Mouse (Mus musculus) ovary, adult 18-20 months (tissue): Measurements from ENCODE around the gene Vamp4.

Experiments
- DNase-seq: peaks from one replicate; pipeline ENCODE4 v3.0.0; 2022; ENCODE audit warnings: low spot score, mixed read lengths

The Vamp4 gene

GRCm38 (mm10) chr1:162570260-162570748 is at the start of gene Vamp4:
TSS of gene Vamp4 (plus strand) at chr1:162570515.
- peak; percentile 91 for DNase-seq

GRCm38 (mm10) chr1:162529651-162530050 is 40.7 kb upstream of the Vamp4 start:
- DNase-seq = no peak

DNA sequence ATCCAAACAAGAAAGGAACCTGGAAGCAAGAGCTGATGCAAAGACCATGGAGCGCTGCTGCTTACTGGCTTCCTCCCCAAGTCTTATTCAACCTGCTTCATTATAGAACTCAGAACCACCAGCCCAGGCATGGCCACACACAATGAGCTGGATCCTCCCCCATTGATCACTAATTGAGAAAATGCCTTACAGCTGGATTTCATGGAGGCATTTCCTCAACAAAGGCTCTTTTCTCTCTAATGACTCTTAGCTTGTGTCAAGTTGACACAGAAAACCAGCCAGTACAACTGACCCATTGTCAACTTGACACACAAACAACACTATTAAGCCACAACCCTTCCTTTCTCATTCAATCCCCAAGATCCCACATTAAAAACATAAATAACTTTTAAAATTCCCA is 39.6 kb upstream of the Vamp4 start:
- DNase-seq = no peak

DNA sequence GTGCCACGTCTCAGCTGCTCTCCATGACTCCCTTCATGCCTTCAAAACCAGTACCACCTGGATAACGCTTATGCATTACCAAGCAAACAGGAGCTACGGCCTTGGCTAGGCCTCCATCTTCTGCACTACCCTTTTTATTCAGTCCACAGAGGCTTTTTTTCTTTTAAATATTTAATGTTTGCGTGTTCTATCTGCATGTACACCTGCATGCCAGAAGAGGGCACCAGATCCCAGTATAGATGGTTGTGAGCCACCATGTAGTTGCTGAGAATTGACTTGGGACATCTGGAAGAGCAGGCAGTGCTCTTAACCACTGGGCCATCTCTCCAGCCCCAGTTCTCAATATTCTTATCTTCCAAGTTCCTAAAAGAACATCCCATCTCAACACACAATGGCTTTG is 38.7 kb upstream of the Vamp4 start:
- no peak for DNase-seq

- no peak for DNase-seq
These were observed 38.0 kb upstream of the Vamp4 start for GRCm38 (mm10) chr1:162532330-162532729.

DNA sequence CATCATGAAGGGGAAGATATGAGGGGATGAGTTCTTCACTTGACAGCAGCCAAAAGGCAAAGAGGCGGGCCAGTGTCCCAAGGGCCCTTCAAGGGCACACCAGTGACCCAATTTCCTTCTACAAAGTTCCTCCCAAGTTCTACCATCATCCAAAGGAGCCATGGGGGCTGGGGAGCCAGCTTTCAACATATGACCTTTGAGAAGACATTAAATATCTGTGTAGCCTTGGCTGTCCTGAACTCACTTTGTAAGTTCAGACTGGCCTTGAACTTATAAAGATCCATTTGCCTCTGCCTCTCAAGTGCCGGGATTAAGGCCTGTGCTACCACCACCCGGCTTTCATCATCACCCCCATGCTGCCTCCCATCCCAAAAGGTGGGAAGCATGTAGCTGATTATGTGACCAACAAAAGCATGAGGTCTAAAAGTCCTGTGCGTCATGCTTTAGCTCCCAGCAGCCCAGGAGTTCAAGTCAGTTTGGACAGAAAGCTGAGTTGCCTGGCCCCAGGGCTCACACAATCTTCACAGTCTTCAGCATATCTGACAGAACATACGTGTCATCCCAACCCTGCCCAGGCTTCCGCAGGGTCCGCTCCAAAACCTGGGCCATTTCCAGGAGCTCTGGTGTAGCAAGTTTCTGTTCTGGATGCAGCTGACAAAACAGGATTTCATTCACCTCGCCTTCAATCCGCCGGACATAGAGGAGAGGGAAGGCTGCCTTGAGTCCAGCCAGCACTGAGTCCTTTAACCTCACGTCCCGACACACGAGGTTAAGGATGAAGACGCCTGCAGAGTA is 36.4 kb upstream of the Vamp4 start:
- DNase-seq = no peak

- no peak for DNase-seq
These were observed 27.1 kb upstream of the Vamp4 start for GRCm38 (mm10) chr1:162543231-162543630.

GRCm38 (mm10) chr1:162547607-162548006 is 22.7 kb upstream of the Vamp4 start:
- no peak for DNase-seq

DNA sequence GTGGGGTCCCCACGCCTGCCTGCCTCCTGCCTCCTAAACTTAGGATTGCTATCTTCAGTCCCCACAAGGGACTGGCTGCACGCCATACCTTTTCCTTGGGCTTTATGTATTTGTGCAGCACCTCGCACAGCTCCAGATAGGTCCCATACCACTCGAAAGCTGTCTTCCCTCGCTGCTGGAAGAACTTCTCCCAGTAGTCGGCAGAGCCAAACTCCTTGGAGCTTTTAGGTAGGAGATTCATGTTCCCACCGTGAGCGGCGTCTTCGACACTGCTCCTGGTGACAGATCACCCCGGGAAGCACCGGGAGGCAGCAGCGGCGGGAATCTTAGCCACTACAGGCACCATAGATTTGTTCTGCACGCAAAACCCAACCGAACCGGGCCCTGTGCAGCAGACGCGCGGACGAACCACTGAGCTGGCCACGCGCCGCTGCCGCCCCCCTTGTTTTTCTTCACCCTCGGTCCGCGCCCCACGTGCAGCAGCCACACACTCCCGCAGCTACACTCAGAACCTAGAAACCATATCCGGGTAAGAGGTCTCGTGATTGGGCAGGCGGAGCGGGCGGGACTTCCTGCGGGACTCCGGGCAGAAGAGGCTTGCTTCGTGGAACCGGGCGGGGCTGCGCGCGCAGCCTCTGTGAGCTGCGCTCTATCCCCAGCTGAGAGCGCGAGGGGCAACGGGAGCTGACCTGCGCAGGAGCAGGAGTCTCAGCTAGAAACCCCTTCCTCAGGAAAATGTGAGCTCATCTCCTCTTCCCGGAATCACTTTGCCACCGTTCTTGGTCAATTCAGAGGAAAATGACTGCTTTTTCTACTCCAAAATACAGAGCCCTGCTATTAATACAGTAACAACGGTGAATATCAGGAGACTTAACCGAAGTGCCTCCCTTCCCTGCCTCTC is 22.0 kb upstream of the Vamp4 start, which contains the start of gene Mettl13:
TSS of gene Mettl13 (minus strand) at position 536 of the 901 bp plus-strand sequence.
- peak; percentile 82 for DNase-seq

- DNase-seq = no peak
These were observed 21.2 kb upstream of the Vamp4 start for GRCm38 (mm10) chr1:162548917-162549613.

DNA sequence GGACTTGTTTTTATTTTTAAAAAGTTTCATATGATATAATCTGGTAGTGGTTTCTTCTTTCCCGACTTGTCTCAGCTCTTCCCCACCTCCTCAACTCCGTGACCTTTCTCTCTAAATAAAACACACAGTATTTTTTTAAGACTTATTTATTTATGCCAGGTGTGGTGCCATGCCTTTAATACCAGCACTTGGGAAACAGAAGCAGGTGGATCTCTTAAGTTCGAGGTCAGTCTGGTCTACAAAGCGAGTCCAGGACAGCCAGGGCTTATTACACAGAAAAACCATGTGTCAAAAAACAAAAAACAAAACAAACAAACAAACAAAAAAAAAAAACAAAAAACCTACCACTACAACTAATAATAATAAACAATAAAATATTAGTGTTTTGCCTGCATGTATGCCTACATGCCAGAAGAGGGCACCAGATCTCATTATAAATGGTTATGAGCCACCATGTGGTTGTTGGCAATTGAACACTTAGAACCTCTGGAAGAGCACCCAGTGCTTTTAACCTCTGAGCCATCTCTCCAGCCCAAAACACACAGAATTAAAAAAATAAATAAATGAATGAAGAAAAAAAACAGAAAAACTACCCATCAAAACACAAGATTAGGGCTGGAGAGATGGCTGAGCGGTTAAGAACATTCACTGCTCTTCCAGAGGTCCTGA is 20.6 kb upstream of the Vamp4 start:
- no peak for DNase-seq

DNA sequence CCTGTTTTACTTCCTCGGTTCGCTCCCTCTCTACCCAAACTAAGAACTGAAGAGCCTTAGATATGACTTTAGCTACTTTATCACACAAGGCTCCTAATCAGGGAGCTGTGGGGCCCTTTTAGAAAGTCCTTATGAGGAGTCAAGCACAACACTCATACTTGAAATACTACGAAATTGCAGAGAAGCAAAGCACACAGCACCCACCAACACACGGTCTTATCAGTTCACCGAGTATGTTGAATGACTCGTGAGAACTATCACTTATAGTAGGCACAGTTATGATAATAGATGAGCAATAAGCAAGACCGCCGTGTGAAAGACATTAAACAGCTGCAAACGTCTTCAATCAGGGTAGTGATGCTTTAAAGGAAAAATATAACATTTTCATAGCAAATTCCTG is 17.4 kb upstream of the Vamp4 start:
- DNase-seq = no peak

DNA sequence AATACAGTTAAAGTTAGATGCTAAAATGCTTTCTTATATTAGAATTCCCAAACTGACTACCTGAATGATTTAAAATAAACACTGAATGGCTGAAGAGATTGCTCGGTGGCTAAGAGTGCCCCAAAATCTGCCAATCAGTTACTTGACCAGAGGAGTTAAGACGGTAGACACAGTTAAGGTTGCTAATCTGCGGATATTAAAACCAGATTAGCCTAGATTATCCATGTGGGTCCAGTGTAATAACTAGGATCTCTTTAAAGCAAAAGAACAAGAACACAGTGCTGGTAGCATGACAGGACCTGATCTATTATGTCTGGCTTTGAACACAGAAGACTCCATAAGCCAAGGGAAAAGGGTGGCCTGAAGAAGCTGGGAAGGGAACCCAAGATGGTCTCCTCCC is 16.1 kb upstream of the Vamp4 start:
- no peak for DNase-seq

DNA sequence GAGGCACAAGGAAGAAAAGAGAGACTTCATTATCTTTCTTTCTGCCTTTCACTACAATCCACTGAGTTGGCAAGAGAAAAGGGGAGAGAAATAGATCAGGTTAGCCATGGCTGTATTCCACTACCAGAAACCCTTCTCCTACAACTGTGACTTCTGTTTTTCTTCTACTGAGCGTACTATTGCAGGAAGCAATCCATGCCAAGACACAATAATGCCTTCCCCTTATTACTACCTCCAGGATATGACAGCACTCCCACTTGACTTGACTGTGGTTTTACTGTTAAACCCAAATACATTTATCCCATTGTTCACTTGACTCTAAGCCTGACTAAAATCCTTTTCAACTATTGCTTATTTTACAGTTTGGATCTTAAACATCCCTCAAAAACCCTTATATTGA is 7.1 kb upstream of the Vamp4 start:
- DNase-seq = no peak

- DNase-seq = no peak
These were observed 5.3 kb upstream of the Vamp4 start for GRCm38 (mm10) chr1:162564992-162565391.

GRCm38 (mm10) chr1:162567351-162567750 is 3.0 kb upstream of the Vamp4 start:
- DNase-seq = no peak

GRCm38 (mm10) chr1:162570931-162571601 is 751 bp downstream of the Vamp4 start:
- DNase-seq = no peak

DNA sequence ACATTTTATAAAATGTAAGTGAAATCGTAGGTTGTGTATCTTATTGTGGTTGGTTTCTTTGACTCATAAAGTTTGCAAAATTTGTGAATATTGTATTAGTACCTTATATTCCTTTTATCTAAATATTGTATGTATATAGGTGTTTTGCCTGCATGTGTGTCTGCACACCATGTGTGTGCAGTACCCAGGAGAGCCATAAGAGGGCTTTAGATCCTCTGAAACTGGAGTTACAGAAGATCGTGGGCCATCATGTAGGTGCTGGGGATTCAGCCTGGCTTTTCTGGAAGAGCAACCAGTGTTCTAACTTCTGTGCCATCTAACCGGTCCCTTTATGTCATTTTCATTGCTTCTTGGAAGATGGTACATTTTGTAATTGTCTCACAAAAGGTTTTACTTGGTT is 4.8 kb downstream of the Vamp4 start:
- DNase-seq = no peak

DNA sequence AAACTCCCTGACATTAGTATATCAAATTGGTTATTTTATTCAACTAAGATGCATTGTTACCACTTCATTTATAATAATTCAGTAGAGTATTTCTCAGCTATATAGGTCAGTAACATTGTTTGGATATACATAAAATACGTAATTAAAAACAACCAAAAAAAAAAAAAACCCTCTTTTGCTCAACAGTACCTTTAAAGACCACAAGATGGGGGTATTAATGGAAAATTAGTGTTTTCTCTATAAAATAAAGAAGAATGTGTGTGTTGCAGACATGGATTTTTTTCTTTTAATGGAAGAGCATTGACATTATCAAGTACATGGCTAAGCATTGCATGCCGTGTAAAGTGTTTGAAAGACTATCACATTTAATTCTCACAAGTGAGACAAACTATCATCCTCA is 12.6 kb downstream of the Vamp4 start:
- no peak for DNase-seq

- no peak for DNase-seq
These were observed 16.0 kb downstream of the Vamp4 start for GRCm38 (mm10) chr1:162586282-162586681.

DNA sequence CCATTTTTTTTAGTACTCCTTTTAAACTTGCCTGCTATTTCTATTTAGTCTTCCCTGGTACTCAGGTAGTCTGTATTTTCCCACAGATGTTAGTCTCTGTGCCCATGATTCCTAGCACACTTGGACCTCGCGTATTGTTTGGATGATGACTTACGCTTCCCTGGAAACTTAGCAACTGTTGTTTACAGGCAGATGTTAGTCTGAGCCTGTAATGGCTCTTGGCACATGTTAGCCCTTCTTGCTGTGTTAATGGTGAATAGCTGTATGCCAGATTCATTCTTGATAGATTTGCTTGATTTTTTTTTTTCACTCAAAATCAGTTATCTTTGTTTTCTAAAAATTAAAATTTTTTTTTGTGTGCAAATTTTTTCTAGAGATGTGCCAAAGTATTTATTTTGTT is 18.3 kb downstream of the Vamp4 start:
- DNase-seq = no peak
